Mouse (Mus musculus) embryonic facial prominence, embryonic 10.5 days (tissue): ENCODE results near the gene Ckap4. TPM values are rescaled to one million over a fixed set of nuclear protein-coding genes. Genes with fewer than 3 reads are reported as not detected.
"Not testable (repeated sequence)": the region's sequence is repeated elsewhere in the genome, so short reads cannot be mapped to it uniquely, and the experiment has no call there.

Experiments used
- DNase-seq: peaks from one replicate; pipeline ENCODE4 v3.0.0-alpha.2; 2017; ENCODE audit warnings: low spot score
- H3K27ac ChIP-seq: fragments of 300-500 bp; sonication (generic); replicated peaks from 2 replicates; pipeline ENCODE4 v1.5.1; 2016; ENCODE audit warnings: mild to moderate bottlenecking
- H3K27me3 ChIP-seq: fragments of 300-500 bp; sonication (generic); replicated peaks from 2 replicates; pipeline ENCODE4 v1.6.1; 2016; ENCODE audit warnings: low read depth, mild to moderate bottlenecking; ENCODE audit not compliant: poor library complexity, severe bottlenecking
- H3K36me3 ChIP-seq: fragments of 300-500 bp; sonication (generic); replicated peaks from 2 replicates; pipeline ENCODE4 v1.6.1; 2016; ENCODE audit warnings: mild to moderate bottlenecking, moderate library complexity
- H3K4me1 ChIP-seq: fragments of 300-500 bp; sonication (generic); 2 replicates; pipeline ENCODE4 v1.6.1; 2016
- H3K4me3 ChIP-seq: fragments of 300-500 bp; sonication (generic); 2 replicates; pipeline ENCODE4 v1.5.1; 2016; ENCODE audit warnings: mild to moderate bottlenecking, moderate library complexity
- H3K9me3 ChIP-seq: fragments of 300-500 bp; sonication (generic); 2 replicates; pipeline ENCODE4 v1.6.1; 2016; ENCODE audit warnings: mild to moderate bottlenecking
- WGBS: fragments of 180-500 bp; shearing (Covaris S2); methylation state at CpG from one replicate; pipeline ENCODE4 v1.1.7; 2016; 5-methylcytosine and 5-hydroxymethylcytosine counted together
- polyA plus RNA-seq: library from polyadenylated mRNA; unstranded; fragments of >200 nt; fragmentation: Nextera tagmentation; extraction: Ambion mirVana; gene quantifications from 2 replicates; pipeline ENCODE4 v1.2.1, GENCODE M21; 2016

Gene Ckap4
- polyA plus RNA-seq, 1 experiment from 2014 or later: 61.2 TPM

DNA sequence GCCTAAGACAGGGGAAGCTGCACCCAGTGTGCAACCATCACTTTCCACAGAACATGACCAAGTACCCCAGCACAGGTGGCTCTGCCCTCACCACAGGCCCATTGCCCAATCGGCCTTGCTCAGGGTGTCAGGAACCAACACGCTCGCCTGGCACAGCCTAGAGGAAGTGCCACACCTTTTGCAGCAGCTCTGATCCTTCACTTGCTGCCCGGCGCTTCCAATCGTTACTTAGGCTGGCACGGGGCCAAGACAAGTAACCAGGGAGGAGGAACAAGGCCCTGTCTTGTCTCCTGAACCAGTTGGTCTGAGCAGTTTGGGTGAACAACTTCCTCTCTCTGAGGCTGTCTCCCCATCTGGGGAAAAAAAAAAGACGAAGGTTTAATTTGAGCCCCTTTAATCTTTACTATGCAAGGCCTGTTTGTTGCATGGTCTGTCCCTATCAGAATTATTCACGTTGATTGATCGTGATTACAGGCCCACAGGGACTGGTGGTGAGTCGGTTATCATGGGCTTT lies 17.4 kb downstream of the Ckap4 start:
- no peaks in the 10 kb centered on the region for H3K9me3 ChIP-seq
- H3K27ac ChIP-seq: no peak overlapping the region
- H3K36me3 ChIP-seq: no peaks in the 10 kb centered on the region
- H3K27me3 ChIP-seq: no peaks in the 10 kb centered on the region
- no peak for DNase-seq
- H3K4me1 ChIP-seq: no peaks in the 10 kb centered on the region
- H3K4me3 ChIP-seq: no peak overlapping the region
- WGBS: 78% methylated on average over 11 of the region's 11 CpGs

GRCm38 (mm10) chr10:84515980-84516379 lies 17.9 kb downstream of the Ckap4 start:
- H3K9me3 ChIP-seq, H3K27ac ChIP-seq, H3K4me3 ChIP-seq, H3K27me3 ChIP-seq, H3K36me3 ChIP-seq, H3K4me1 ChIP-seq, DNase-seq: not testable (repeated sequence)
- WGBS: 60% methylated on average over 1 of the region's 1 CpGs

- Histone ChIP-seq H3K36me3 (no peaks in the 10 kb centered on the region), H3K4me3 (no peak overlapping the region), H3K9me3 (no peaks in the 10 kb centered on the region), H3K27ac (no peak overlapping the region), H3K4me1 (no peaks in the 10 kb centered on the region), H3K27me3 (no peaks in the 10 kb centered on the region)
- peak; percentile 75 for DNase-seq
- 35% methylated on average over 3 of the region's 3 CpGs for WGBS
Observed at GRCm38 (mm10) chr10:84515512-84515950, 18.3 kb downstream of the Ckap4 start.

DNA sequence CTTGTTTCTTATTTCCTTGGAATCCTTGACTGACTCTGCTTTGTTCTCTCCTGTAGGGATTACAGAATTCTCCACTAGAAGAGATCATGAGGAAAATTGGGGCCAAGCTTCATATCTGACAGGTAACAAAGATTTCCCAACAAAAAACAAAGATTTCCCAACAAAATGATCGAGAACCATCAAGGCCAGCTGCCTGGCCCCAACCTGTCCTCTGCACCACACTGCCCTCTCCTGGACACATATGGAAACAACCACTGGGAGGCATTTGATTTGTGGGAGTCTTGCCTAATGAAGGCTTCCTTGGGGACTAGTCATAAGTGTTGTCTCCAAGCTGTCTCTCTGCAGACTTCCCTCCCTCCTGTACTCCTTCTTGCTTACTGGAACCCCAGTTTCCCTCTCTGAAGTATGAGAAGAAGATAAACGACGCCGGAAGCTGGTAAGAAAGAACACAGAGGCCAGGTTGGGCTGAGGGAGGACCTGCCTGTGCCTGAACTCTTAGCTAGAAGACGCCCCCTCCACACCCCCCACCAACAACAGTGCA lies 19.8 kb downstream of the Ckap4 start:
- 47% methylated on average over 5 of the region's 5 CpGs for WGBS

GRCm38 (mm10) chr10:84512766-84513165 lies 21.1 kb downstream of the Ckap4 start:
- H3K27ac ChIP-seq: no peak overlapping the region
- H3K9me3 ChIP-seq: no peaks in the 10 kb centered on the region
- DNase-seq: no peak
- no peak overlapping the region for H3K4me3 ChIP-seq
- H3K4me1 ChIP-seq: no peaks in the 10 kb centered on the region
- no peaks in the 10 kb centered on the region for H3K27me3 ChIP-seq
- H3K36me3 ChIP-seq: no peaks in the 10 kb centered on the region

More for the DNA sequence above, 19.8 kb downstream of the Ckap4 start:
- Histone ChIP-seq H3K27ac (no peak overlapping the region), H3K4me1 (no peaks in the 10 kb centered on the region), H3K4me3 (no peak overlapping the region), H3K9me3 (no peaks in the 10 kb centered on the region), H3K36me3 (no peaks in the 10 kb centered on the region), H3K27me3 (no peaks in the 10 kb centered on the region)
- DNase-seq: peak; percentile 72

GRCm38 (mm10) chr10:84508603-84509002 lies 25.3 kb downstream of the Ckap4 start:
- DNase-seq: no peak
- WGBS: 78% methylated on average over 1 of the region's 1 CpGs
- Histone ChIP-seq H3K4me3 (no peak overlapping the region), H3K9me3 (no peaks in the 10 kb centered on the region), H3K27ac (no peak overlapping the region), H3K27me3 (no peaks in the 10 kb centered on the region), H3K36me3 (no peaks in the 10 kb centered on the region), H3K4me1 (0 out of 2 replicates have a peak, but pooled peaks cover 3% of the 10 kb centered on the region)

DNA sequence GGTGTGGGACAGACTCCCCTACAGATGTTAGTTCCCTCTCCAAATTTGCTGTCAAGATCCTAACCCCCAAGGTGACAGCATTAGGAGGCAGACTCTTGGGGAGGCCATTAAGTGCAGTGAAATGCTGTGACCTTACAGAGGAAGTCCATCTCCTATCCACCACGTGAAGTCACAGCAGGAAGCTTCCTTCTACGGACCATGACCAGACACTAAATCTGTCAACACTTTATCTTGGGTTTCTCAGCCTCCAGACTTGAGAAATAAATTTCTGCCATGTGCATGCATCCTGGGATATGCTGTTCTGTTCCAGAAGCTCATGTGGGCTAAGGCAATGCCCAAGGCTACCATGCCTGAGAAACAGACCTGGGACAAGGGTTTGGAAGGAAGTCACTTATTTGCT lies 35.0 kb downstream of the Ckap4 start:
- H3K9me3 ChIP-seq: no peaks in the 10 kb centered on the region
- no peak for DNase-seq
- no peak overlapping the region for H3K4me3 ChIP-seq
- H3K27ac ChIP-seq: no peak overlapping the region
- no peaks in the 10 kb centered on the region for H3K36me3 ChIP-seq
- no peaks in the 10 kb centered on the region for H3K27me3 ChIP-seq
- H3K4me1 ChIP-seq: no peaks in the 10 kb centered on the region
- WGBS: 64% methylated on average over 2 of the region's 2 CpGs

- no peaks in the 10 kb centered on the region for H3K4me1 ChIP-seq
- H3K9me3 ChIP-seq: no peaks in the 10 kb centered on the region
- H3K27me3 ChIP-seq: no peaks in the 10 kb centered on the region
- H3K27ac ChIP-seq: no peak overlapping the region
- no peaks in the 10 kb centered on the region for H3K36me3 ChIP-seq
- DNase-seq: no peak
- no peak overlapping the region for H3K4me3 ChIP-seq
- 67% methylated on average over 2 of the region's 2 CpGs for WGBS
Observed at GRCm38 (mm10) chr10:84496805-84497204, 37.1 kb downstream of the Ckap4 start.

DNA sequence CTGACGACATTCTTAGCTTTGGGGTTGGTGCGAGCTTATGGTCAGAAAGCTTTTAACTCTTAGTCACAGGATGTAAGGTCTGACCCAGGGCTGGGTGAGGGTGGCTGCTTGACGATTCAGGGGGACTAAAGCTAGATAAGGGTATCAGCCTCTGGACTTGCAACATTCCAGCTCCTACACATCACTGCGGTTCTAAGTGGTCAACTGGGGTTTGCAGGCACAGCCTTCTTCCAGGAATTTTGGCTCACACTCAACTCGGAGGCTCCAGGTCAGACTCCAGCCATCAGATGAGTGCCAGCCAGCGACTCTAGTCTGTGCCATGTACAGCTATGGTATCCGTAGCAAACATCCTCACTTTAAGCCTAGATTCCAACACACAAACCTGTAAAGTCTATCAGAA lies 39.4 kb downstream of the Ckap4 start:
- WGBS: 88% methylated on average over 7 of the region's 7 CpGs
- Histone ChIP-seq H3K4me1 (no peaks in the 10 kb centered on the region), H3K36me3 (no peaks in the 10 kb centered on the region), H3K27ac (no peak overlapping the region), H3K27me3 (no peaks in the 10 kb centered on the region), H3K9me3 (no peaks in the 10 kb centered on the region), H3K4me3 (no peak overlapping the region)
- no peak for DNase-seq

DNA sequence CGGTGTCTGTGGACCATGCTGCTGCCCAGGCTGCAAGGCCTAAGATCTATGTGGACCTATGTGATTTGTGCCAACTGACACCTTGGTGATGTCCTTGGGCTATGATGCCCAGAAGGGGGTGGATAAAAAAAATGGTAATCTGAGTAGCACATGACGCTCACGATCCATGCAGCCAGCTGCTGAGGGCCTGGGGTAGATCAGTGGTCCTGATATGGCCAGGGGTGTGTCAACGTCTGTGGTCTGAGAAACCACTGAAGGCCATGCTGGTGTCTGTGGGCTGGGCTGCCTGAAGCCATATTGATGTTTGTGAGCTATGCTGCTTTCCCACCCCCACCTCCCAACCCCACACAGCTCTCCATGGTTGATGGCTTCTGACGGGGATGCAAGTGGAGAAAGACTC lies 43.7 kb downstream of the Ckap4 start:
- WGBS: 88% methylated on average over 5 of the region's 5 CpGs
- no peaks in the 10 kb centered on the region for H3K9me3 ChIP-seq
- H3K4me1 ChIP-seq: no peaks in the 10 kb centered on the region
- H3K36me3 ChIP-seq: no peaks in the 10 kb centered on the region
- H3K27ac ChIP-seq: no peak overlapping the region
- DNase-seq: no peak
- no peaks in the 10 kb centered on the region for H3K27me3 ChIP-seq
- H3K4me3 ChIP-seq: no peak overlapping the region

- WGBS: 42% methylated on average over 6 of the region's 6 CpGs
- Histone ChIP-seq H3K4me1 (no peaks in the 10 kb centered on the region), H3K9me3 (no peaks in the 10 kb centered on the region), H3K27me3 (no peaks in the 10 kb centered on the region), H3K27ac (no peak overlapping the region), H3K4me3 (no peak overlapping the region), H3K36me3 (no peaks in the 10 kb centered on the region)
- DNase-seq: peak; percentile 57
Observed at GRCm38 (mm10) chr10:84488315-84488714, 45.5 kb downstream of the Ckap4 start.

DNA sequence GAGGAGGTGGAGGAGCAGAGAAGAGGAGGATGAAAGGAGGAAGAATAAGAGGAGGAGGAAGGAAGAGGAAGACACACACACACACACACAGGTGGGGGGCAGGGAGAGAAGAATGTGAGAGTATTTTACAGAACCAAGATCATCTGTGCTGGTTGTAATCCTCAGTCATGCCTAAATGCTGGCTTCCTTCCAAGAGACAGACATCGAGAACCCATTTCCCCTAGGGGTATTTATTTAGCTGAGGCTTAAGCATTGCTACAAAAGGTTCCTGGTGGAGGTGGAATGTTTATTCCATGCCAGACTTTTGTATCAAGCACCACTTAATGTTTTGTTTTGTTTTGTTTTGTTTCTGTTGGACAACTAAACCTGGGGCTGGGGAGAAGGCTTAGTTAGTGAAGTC lies 49.2 kb downstream of the Ckap4 start:
- peaks cover 13% of the 10 kb centered on the region for H3K4me1 ChIP-seq
- 72% methylated on average over 1 of the region's 1 CpGs for WGBS
- DNase-seq: no peak
- no peaks in the 10 kb centered on the region for H3K36me3 ChIP-seq
- H3K9me3 ChIP-seq: no peaks in the 10 kb centered on the region
- H3K4me3 ChIP-seq: no peak overlapping the region
- H3K27me3 ChIP-seq: no peaks in the 10 kb centered on the region
- H3K27ac ChIP-seq: no peak overlapping the region

DNA sequence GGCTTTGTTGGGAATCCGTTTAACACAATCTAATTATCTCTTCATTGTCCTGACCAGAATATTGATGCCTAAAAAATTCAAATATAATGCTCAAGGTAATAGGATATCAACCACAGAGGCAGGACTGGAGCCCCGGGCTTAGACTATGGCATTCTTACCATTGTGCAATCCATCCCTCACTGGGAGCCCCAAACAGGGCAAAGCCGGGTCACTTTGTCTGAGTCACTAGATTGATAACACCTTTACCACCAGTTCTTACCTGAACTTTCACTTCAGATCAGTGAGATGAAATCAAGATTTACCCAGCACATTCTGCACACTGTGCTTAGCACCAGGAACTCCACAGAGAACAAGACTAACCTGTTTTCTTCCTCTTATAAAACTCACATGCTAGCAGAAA lies 50.3 kb downstream of the Ckap4 start:
- no peaks in the 10 kb centered on the region for H3K9me3 ChIP-seq
- no peak overlapping the region for H3K4me3 ChIP-seq
- no peaks in the 10 kb centered on the region for H3K36me3 ChIP-seq
- H3K27me3 ChIP-seq: no peaks in the 10 kb centered on the region
- peaks cover 23% of the 10 kb centered on the region for H3K4me1 ChIP-seq
- no peak for DNase-seq
- no peak overlapping the region for H3K27ac ChIP-seq
- 81% methylated on average over 3 of the region's 3 CpGs for WGBS
